Mouse (Mus musculus) megakaryocyte, embryonic 14.5 days (primary cell): ENCODE data around the gene Dtx3l.

ENCODE experiments used
- FLI1 ChIP-seq: IDR thresholded peaks from 2 replicates; pipeline ENCODE4 v1.6.1; 2012; ENCODE audit warnings: low read length, inconsistent platforms, mixed read lengths
- GATA1 ChIP-seq: IDR thresholded peaks from 3 replicates; pipeline ENCODE4 v1.6.1; 2012; ENCODE audit warnings: mixed read lengths, low read length, inconsistent platforms, borderline replicate concordance

GRCm38 (mm10) chr16:35981363-35981821 lies 42.4 kb upstream of the Dtx3l start:
- TF ChIP-seq GATA1: no peak
- TF ChIP-seq FLI1: no peak
